Mouse (Mus musculus): ENCODE data around the gene Gnat3.
A peak's percentile ranks its signal among the peaks of the same experiment; 100 is the strongest.

Gnat3 gene

DNA sequence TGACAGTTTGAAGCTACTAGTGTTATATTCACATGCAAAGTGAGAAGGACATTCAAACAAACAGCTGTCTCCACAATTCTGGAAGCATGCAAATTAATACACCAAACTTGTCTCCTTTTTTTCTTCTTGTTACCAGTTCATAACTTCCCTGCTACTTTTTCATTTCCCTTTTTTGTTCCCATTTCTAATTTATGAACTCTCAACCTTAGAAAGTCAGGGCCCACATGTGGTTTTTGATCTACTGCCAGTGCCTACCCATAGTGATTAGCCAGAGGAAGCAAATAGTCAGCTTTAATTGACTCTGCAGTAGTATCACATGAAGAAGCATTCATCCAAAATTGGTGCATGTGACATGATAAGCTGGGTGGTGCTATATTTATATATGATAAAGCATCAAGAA is 44.7 kb downstream of the Gnat3 start:
- DNase-seq: no peak

DNA sequence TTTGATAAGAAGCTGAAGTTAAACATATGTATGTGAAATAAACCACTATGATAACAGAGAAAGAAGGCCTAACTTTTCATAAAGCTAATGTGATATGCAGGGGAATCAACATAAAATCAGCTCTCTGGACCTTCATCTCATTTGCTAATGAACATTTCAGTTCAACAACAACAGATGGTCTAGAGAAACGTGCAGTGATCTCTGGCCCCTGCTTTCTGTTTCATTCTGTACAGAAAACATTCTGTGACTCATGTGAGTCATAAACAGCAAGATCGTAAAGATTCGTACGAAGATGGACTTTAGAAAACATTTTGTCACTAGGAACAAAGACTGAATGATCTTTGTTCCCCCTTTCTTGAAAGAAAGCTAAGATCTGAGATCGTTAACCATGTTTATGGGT is 48.0 kb downstream of the Gnat3 start:
- DNase-seq: no peak

DNA sequence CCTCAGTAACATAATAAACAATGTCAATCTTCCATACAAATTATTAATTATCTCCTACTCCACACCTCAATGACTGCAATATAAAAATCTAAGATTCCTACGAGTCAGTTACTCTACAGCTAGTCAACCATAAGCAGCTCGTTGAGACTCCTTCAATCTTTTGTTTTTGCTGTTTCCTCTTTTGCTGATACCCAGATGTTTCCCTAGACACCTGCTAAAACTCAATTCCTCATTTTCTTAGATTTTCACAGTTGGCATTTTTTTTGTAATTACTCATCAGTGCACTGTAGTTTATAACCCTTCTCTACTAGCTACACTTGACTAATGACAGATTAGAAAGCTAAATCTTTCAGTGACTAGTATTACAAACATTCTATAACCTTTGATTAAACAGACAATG is 50.8 kb downstream of the Gnat3 start:
- no peak for DNase-seq

DNA sequence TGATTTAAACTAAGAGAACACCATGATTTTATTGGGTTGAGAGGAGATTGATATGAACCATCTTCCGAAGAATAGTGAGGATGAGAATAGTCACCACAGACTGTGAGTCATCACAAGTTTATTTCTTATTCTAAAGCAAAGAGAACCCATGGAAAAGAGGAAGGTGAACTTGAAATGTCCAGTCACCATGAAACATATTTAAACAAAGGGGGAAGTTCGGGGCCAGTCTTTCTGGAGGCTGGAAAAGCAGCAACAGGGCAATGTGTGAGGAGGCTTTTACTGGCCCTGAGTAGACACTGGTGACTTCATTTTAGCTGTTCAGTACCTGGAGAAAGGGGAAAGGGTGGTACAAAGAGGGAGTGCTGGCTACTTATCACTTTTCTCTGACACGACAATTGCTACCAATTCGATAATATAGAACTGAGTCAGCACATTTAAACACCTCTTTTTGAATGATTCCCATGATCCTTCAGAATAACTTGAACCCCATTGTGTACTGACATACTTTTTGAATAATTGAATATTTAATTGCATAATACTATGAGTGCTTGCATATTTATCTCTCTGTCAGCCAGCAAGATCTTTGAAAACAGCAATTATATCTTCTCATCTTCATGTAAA is 52.0 kb downstream of the Gnat3 start:
- DNase-seq: no peak

DNA sequence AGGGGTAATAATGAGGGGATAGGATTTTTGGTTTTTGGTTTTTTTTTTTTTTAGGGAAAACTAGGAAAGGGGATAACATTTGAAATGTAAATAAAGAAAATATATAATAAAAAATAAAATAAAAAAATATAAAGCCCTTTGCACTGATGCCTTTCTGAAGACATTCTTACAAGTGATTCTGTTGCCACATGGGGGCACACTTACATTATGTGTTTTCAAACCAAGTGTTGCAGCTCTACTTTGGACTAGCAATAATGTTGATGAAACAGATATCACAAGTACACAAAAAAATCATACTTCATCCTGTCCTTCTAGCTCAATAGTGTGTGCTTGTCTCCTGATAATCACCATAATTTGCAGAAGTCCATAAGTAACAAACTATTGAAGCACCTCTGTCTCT is 61.0 kb downstream of the Gnat3 start:
- DNase-seq: no peak

DNA sequence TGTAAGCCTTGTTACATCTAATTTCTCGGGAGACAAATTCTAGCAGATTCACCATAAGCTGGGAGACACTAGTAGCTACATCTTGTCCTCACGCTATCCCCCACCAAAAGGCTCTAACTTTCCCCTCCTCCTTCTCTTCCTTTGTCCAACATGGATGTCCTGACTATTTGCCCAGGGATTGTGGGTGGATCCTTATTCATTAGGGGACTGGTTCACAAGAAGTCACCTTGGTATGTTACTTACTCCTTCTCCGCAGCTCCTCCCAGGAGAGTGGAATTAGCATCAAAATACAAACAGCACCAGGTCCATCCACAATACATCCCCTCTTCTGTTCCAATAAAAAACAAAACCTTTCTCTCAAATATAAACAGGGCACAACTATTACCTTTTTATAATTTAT is 65.2 kb downstream of the Gnat3 start:
- DNase-seq: no peak

DNA sequence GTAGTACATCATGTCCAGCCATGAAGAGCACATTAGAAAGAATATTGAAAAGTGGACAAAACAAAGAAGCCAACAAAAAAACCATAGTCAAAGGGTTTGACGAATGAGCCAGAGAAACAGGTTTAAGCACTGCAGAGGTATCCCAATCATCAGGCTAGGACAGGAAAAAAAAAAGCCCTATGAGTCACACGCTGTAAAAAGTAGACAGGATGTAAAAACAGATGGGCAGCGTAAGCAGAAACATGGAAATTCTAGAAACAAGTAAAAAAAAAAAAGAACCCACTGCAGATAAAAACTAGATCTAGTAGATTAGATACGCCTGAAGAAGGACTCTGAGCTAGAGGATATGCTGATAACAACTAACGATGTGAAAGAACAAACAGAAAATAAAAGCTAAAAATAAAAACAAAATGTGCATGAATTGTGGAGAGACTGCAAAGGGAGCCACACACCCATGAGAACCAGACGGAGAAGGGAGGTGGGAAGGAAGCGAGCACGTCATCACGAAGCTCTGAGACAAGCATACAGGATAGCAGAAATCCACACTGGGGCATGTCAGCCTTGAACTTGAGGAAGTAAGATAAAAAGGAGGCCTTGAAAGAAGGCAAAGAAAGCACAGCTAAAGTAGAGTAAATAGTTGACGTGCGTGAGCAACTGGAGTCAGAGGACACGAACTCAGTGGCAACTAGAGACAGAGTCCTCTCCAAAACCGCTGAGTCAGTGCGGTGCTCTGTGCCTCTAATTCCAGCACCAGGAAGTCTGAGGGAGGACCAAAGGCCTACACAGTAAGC is 73.7 kb downstream of the Gnat3 start:
- DNase-seq: no peak

DNA sequence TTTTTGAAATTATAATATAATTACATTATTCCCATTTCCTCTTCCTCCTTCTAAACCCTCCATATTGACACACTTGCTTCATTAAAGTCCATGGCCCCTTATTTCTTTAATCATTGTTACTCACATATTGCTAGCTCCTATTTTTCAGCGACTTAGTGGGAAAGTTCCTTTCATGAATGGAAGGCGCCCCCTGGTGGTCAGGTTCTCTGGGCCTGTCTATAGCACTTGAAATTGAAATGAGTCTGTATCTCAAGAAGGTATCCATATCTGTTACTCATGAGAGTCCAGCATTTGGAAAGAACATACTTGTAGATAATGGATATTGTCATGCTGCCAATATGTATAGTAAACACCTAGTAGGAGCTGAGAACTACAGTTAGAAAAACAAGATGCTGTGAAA is 80.7 kb downstream of the Gnat3 start:
- DNase-seq: peak; percentile 16

DNA sequence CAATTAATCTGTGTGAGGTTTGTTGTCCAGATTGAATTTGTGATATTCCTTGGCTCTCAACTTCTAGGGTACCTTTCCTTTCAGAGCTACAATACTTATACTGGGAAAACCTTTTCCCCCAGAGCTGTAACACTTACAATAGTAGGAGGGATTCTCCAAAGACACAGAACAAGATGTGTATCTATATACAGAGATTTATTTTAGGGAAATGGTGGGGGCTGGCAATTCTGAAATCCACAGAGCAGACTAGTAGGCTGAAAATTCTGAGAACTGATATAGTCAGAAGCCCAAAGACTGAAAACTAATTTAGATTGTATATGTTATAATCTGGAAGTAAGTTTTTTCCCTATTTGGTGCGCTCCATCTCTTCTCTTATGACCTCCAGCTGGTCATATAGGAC is 86.5 kb downstream of the Gnat3 start:
- DNase-seq: no peak

DNA sequence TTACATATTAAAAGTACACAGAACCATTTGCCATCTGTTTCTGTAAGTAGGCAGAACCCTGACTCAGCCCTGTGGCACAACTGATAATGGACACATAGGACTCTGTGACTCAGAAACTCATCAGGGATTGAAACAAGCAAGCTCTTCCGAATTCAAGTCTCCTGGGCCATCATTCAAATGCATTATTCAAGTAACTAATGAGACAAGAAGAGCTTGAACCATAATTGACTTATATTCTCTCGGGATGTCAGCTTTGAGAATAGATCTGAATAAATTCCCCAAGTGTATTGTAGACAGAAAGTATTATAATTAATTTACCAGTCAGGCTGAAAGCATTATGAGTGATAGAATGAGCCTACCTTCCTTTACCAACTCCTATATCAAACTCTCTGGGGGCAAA is 93.0 kb downstream of the Gnat3 start:
- DNase-seq: no peak
